Mouse (Mus musculus): ENCODE data around the gene Spag5. TPM values are rescaled to one million over a fixed set of nuclear protein-coding genes. Genes with fewer than 3 reads are reported as not detected.

The Spag5 gene
- polyA plus RNA-seq, 1 experiment from 2014 or later: 76.6 TPM

- no peak within 1 kb of the TSS for H3K27ac ChIP-seq
- H3K4me1 ChIP-seq: no peaks in the 10 kb centered on the region
- no peaks in the 10 kb centered on the region for H3K9me3 ChIP-seq
- no peak for DNase-seq (ENCODE audit: extremely low spot score, low spot score)
- H3K27me3 ChIP-seq (ENCODE audit: poor library complexity, severe bottlenecking): no peaks in the 10 kb centered on the region
- peaks cover 86% of the 10 kb centered on the region for H3K36me3 ChIP-seq (replicated peaks)
- H3K4me3 ChIP-seq: no peak within 1 kb of the TSS
- WGBS: 93% methylated on average over 4 of the region's 4 CpGs
Observed at GRCm38 (mm10) chr11:78290654-78291053, 10.7 kb upstream of the Spag5 start, which contains the start of gene BC030499. BC030499 (plus strand) TSS chr11:78290841.

- Histone ChIP-seq H3K4me1 (no peaks in the 10 kb centered on the region), H3K4me3 (no peak overlapping the region), H3K36me3 (replicated peaks) (peaks cover 48% of the 10 kb centered on the region), H3K27me3 (ENCODE audit: poor library complexity, severe bottlenecking) (no peaks in the 10 kb centered on the region), H3K27ac (no peak overlapping the region), H3K9me3 (no peaks in the 10 kb centered on the region)
- no peak for DNase-seq (ENCODE audit: extremely low spot score, low spot score)
- 93% methylated on average over 6 of the region's 6 CpGs for WGBS
Observed at GRCm38 (mm10) chr11:78294585-78294984, 6.7 kb upstream of the Spag5 start.

- no peak for DNase-seq (ENCODE audit: extremely low spot score, low spot score)
- peak overlapping the region; percentile 75 for H3K4me3 ChIP-seq
- H3K36me3 ChIP-seq (replicated peaks): peaks cover 29% of the 10 kb centered on the region
- 72% methylated on average over 7 of the region's 7 CpGs for WGBS
- H3K27me3 ChIP-seq (ENCODE audit: poor library complexity, severe bottlenecking): no peaks in the 10 kb centered on the region
- peaks cover 27% of the 10 kb centered on the region for H3K4me1 ChIP-seq
- peak overlapping the region; percentile 96 for H3K27ac ChIP-seq
- H3K9me3 ChIP-seq: no peaks in the 10 kb centered on the region
Observed at GRCm38 (mm10) chr11:78300917-78301316, 412 bp upstream of the Spag5 start.

GRCm38 (mm10) chr11:78305272-78305671 lies 3.9 kb downstream of the Spag5 start:
- no peaks in the 10 kb centered on the region for H3K9me3 ChIP-seq
- H3K36me3 ChIP-seq (replicated peaks): peaks cover 73% of the 10 kb centered on the region
- H3K27me3 ChIP-seq (ENCODE audit: poor library complexity, severe bottlenecking): no peaks in the 10 kb centered on the region
- no peak overlapping the region for H3K27ac ChIP-seq
- DNase-seq (ENCODE audit: extremely low spot score, low spot score): no peak
- peaks cover 36% of the 10 kb centered on the region for H3K4me1 ChIP-seq
- 94% methylated on average over 4 of the region's 4 CpGs for WGBS
- H3K4me3 ChIP-seq: peak overlapping the region; percentile 5; the same call in 1 of the 2 replicates

GRCm38 (mm10) chr11:78310861-78311511 lies 9.7 kb downstream of the Spag5 start:
- Histone ChIP-seq H3K9me3 (no peaks in the 10 kb centered on the region), H3K4me3 (no peak overlapping the region), H3K36me3 (replicated peaks) (peaks cover 98% of the 10 kb centered on the region), H3K27me3 (ENCODE audit: poor library complexity, severe bottlenecking) (no peaks in the 10 kb centered on the region), H3K27ac (no peak overlapping the region), H3K4me1 (peaks cover 8% of the 10 kb centered on the region)
- WGBS: 92% methylated on average over 8 of the region's 8 CpGs
- DNase-seq (ENCODE audit: extremely low spot score, low spot score): no peak

GRCm38 (mm10) chr11:78313662-78314061 lies 12.3 kb downstream of the Spag5 start:
- Histone ChIP-seq H3K36me3 (replicated peaks) (peaks cover 98% of the 10 kb centered on the region), H3K27me3 (ENCODE audit: poor library complexity, severe bottlenecking) (no peaks in the 10 kb centered on the region), H3K9me3 (no peaks in the 10 kb centered on the region), H3K4me3 (no peak overlapping the region), H3K27ac (no peak overlapping the region), H3K4me1 (no peaks in the 10 kb centered on the region)
- DNase-seq (ENCODE audit: extremely low spot score, low spot score): no peak
- 96% methylated on average over 2 of the region's 2 CpGs for WGBS

- DNase-seq (ENCODE audit: extremely low spot score, low spot score): no peak
- Histone ChIP-seq H3K27me3 (ENCODE audit: poor library complexity, severe bottlenecking) (no peaks in the 10 kb centered on the region), H3K4me1 (peaks cover 16% of the 10 kb centered on the region), H3K9me3 (no peaks in the 10 kb centered on the region), H3K27ac (no peak overlapping the region), H3K36me3 (replicated peaks) (peaks cover 98% of the 10 kb centered on the region), H3K4me3 (no peak overlapping the region)
- 90% methylated on average over 2 of the region's 2 CpGs for WGBS
Observed at GRCm38 (mm10) chr11:78318411-78318810, 17.1 kb downstream of the Spag5 start.

GRCm38 (mm10) chr11:78322076-78322831 lies 20.9 kb downstream of the Spag5 start:
- H3K4me1 ChIP-seq: peaks cover 20% of the 10 kb centered on the region
- no peak for DNase-seq (ENCODE audit: extremely low spot score, low spot score)
- H3K36me3 ChIP-seq (replicated peaks): peaks cover 90% of the 10 kb centered on the region
- peak overlapping the region; percentile 40; the same call in 1 of the 2 replicates for H3K27ac ChIP-seq
- no peaks in the 10 kb centered on the region for H3K9me3 ChIP-seq
- no peaks in the 10 kb centered on the region for H3K27me3 ChIP-seq (ENCODE audit: poor library complexity, severe bottlenecking)
- WGBS: 79% methylated on average over 2 of the region's 2 CpGs
- peak overlapping the region; percentile 22; the same call in 1 of the 2 replicates for H3K4me3 ChIP-seq

GRCm38 (mm10) chr11:78322860-78323259 lies 21.5 kb downstream of the Spag5 start, which contains the start of gene Aldoc:
Aldoc (plus strand) TSS chr11:78322968.
- Histone ChIP-seq H3K27me3 (ENCODE audit: poor library complexity, severe bottlenecking) (no peaks in the 10 kb centered on the region), H3K36me3 (replicated peaks) (peaks cover 84% of the 10 kb centered on the region), H3K9me3 (no peaks in the 10 kb centered on the region), H3K4me3 (peak within 1 kb of the TSS; percentile 22), H3K27ac (peak within 1 kb of the TSS; percentile 40; the same call in 1 of the 2 replicates), H3K4me1 (peaks cover 20% of the 10 kb centered on the region)
- 6% methylated on average over 15 of the region's 15 CpGs for WGBS
- peak; percentile 53 for DNase-seq (ENCODE audit: extremely low spot score, low spot score)

GRCm38 (mm10) chr11:78324000-78324785 lies 22.9 kb downstream of the Spag5 start:
- peaks cover 71% of the 10 kb centered on the region for H3K36me3 ChIP-seq (replicated peaks)
- H3K9me3 ChIP-seq: no peaks in the 10 kb centered on the region
- DNase-seq (ENCODE audit: extremely low spot score, low spot score): no peak
- H3K27ac ChIP-seq: no peak overlapping the region
- H3K4me3 ChIP-seq: no peak overlapping the region
- whole genome bisulfite sequencing: 93% methylated on average over 15 of the region's 15 CpGs
- peaks cover 27% of the 10 kb centered on the region for H3K4me1 ChIP-seq
- H3K27me3 ChIP-seq (ENCODE audit: poor library complexity, severe bottlenecking): no peaks in the 10 kb centered on the region

GRCm38 (mm10) chr11:78324965-78325364 lies 23.6 kb downstream of the Spag5 start:
- peaks cover 33% of the 10 kb centered on the region for H3K4me1 ChIP-seq
- no peak overlapping the region for H3K27ac ChIP-seq
- DNase-seq (ENCODE audit: extremely low spot score, low spot score): no peak
- H3K4me3 ChIP-seq: no peak overlapping the region
- H3K9me3 ChIP-seq: no peaks in the 10 kb centered on the region
- WGBS: 94% methylated on average over 12 of the region's 12 CpGs
- H3K36me3 ChIP-seq (replicated peaks): peaks cover 63% of the 10 kb centered on the region
- H3K27me3 ChIP-seq (ENCODE audit: poor library complexity, severe bottlenecking): no peaks in the 10 kb centered on the region

GRCm38 (mm10) chr11:78327215-78327614 lies 25.9 kb downstream of the Spag5 start:
- Histone ChIP-seq H3K4me3 (no peak overlapping the region), H3K9me3 (no peaks in the 10 kb centered on the region), H3K4me1 (peaks cover 28% of the 10 kb centered on the region), H3K27me3 (ENCODE audit: poor library complexity, severe bottlenecking) (no peaks in the 10 kb centered on the region), H3K27ac (no peak overlapping the region), H3K36me3 (replicated peaks) (peaks cover 55% of the 10 kb centered on the region)
- DNase-seq (ENCODE audit: extremely low spot score, low spot score): no peak
- 93% methylated on average over 4 of the region's 4 CpGs for WGBS
